Mouse (Mus musculus) CH12.LX (cell line): Measurements from ENCODE around the gene Col18a1. TPM values are rescaled to one million over a fixed set of nuclear protein-coding genes. Genes with fewer than 3 reads are reported as not detected.

Experiments
- DNase-seq: peaks from one replicate; pipeline ENCODE4 v3.0.0-alpha.2; 2013; ENCODE audit errors: extremely low read depth
- H3K27ac ChIP-seq: 2 replicates; pipeline ENCODE4 v1.5.1; 2012; ENCODE audit warnings: low read depth, mild to moderate bottlenecking, control low read depth, moderate library complexity; ENCODE audit not compliant: insufficient read depth
- H3K27me3 ChIP-seq: replicated peaks from 2 replicates; pipeline ENCODE3; 2012; ENCODE audit warnings: inconsistent platforms
- H3K36me3 ChIP-seq, 2 experiments: replicated peaks in 1 of 2; 2 replicates each; pipeline versions ENCODE3 to v1.6.1; 2012; ENCODE audit warnings: inconsistent platforms in 1 of 2, low read length in 1 of 2, mild to moderate bottlenecking in 1 of 2, mixed read lengths in 1 of 2, moderate library complexity in 1 of 2; ENCODE audit not compliant: control insufficient read depth in 1 of 2, insufficient read depth in 1 of 2
- H3K4me1 ChIP-seq, 2 experiments: 2 replicates each; pipeline ENCODE4 v1.6.1; 2012; ENCODE audit warnings: inconsistent platforms in 1 of 2, moderate library complexity in 1 of 2; ENCODE audit not compliant: insufficient read depth in 2 of 2, control insufficient read depth in 1 of 2
- H3K4me2 ChIP-seq: 2 replicates; pipeline ENCODE4 v1.6.1; 2012; ENCODE audit warnings: low read depth, mild to moderate bottlenecking, control low read depth; ENCODE audit not compliant: poor library complexity, insufficient read depth, severe bottlenecking
- H3K4me3 ChIP-seq, 3 experiments: fragments of 150-350 bp in 1 of 3; sonication (generic) in 1 of 3; replicated peaks in 1 of 3; 2 replicates each; pipeline versions ENCODE3 to v1.5.1; 2011 to 2012; ENCODE audit warnings: low read depth in 2 of 3, low read length in 2 of 3, mild to moderate bottlenecking in 2 of 3, moderate library complexity in 2 of 3, control low read depth in 1 of 3, improper control_type of control experiment in 1 of 3, inconsistent platforms in 1 of 3, mixed read lengths in 1 of 3; ENCODE audit not compliant: poor library complexity in 1 of 3
- H3K79me2 ChIP-seq: replicated peaks from 2 replicates; pipeline ENCODE4 v1.6.1; 2012; ENCODE audit warnings: mild to moderate bottlenecking, moderate library complexity; ENCODE audit not compliant: control insufficient read depth, poor library complexity, insufficient read depth, severe bottlenecking; ENCODE audit errors: extremely low read depth
- H3K9ac ChIP-seq: 2 replicates; pipeline ENCODE4 v1.6.1; 2012; ENCODE audit warnings: low read depth, mild to moderate bottlenecking, control low read depth, moderate library complexity; ENCODE audit not compliant: insufficient read depth
- H3K9me3 ChIP-seq: replicated peaks from 2 replicates; pipeline ENCODE3; 2012; ENCODE audit warnings: low read length, inconsistent platforms, mixed read lengths
- BHLHE40 ChIP-seq: IDR thresholded peaks from 2 replicates; pipeline ENCODE4 v1.6.1; 2011; ENCODE audit warnings: mild to moderate bottlenecking, low read depth, low read length, improper control_type of control experiment
- CTCF ChIP-seq, 2 experiments: IDR thresholded peaks in 1 of 2; conservative IDR thresholded peaks in 1 of 2; 2 replicates each; pipeline ENCODE4 v1.5.1; 2011 to 2012; ENCODE audit warnings: low read depth in 2 of 2, low read length in 2 of 2, improper control_type of control experiment in 1 of 2, inconsistent platforms in 1 of 2, mild to moderate bottlenecking in 1 of 2, moderate library complexity in 1 of 2
- E2F4 ChIP-seq: IDR thresholded peaks from 2 replicates; pipeline ENCODE4 v1.6.1; 2011; ENCODE audit warnings: low read depth, low read length, improper control_type of control experiment; ENCODE audit not compliant: insufficient replicate concordance
- ETS1 ChIP-seq: conservative IDR thresholded peaks from 2 replicates; pipeline ENCODE4 v1.6.1; 2012; ENCODE audit warnings: low read depth, mild to moderate bottlenecking, inconsistent platforms, low read length, improper control_type of control experiment, moderate library complexity
- GABPA ChIP-seq: IDR thresholded peaks from 2 replicates; pipeline ENCODE4 v1.6.1; 2012; ENCODE audit warnings: low read depth, low read length, improper control_type of control experiment, inconsistent platforms; ENCODE audit not compliant: insufficient replicate concordance
- HCFC1 ChIP-seq: IDR thresholded peaks from 2 replicates; pipeline ENCODE4 v1.6.1; 2012; ENCODE audit warnings: low read depth, mild to moderate bottlenecking, inconsistent platforms, low read length, improper control_type of control experiment
- JUN ChIP-seq: IDR thresholded peaks from 2 replicates; pipeline ENCODE4 v1.6.1; 2011; ENCODE audit warnings: low read depth, mild to moderate bottlenecking, low read length, improper control_type of control experiment, moderate library complexity; ENCODE audit not compliant: insufficient read depth
- KAT2A ChIP-seq: IDR thresholded peaks from 2 replicates; pipeline ENCODE4 v1.6.1; 2012; ENCODE audit warnings: low read length, improper control_type of control experiment, inconsistent platforms; ENCODE audit not compliant: insufficient replicate concordance
- MAFK ChIP-seq: IDR thresholded peaks from 2 replicates; pipeline ENCODE4 v1.6.1; 2011; ENCODE audit warnings: low read length, improper control_type of control experiment; ENCODE audit not compliant: insufficient replicate concordance
- MAZ ChIP-seq: IDR thresholded peaks from 2 replicates; pipeline ENCODE4 v1.6.1; 2012; ENCODE audit warnings: low read depth, mild to moderate bottlenecking, inconsistent platforms, low read length, improper control_type of control experiment, moderate library complexity
- MEF2A ChIP-seq: IDR thresholded peaks from 2 replicates; pipeline ENCODE4 v1.6.1; 2014; ENCODE audit warnings: low read depth, mild to moderate bottlenecking, inconsistent platforms, low read length, improper control_type of control experiment, borderline replicate concordance
- MXI1 ChIP-seq: IDR thresholded peaks from 2 replicates; pipeline ENCODE4 v1.6.1; 2011; ENCODE audit warnings: mild to moderate bottlenecking, low read depth, low read length, improper control_type of control experiment
- MYC ChIP-seq: IDR thresholded peaks from 2 replicates; pipeline ENCODE4 v1.6.1; 2011; ENCODE audit warnings: low read depth, mild to moderate bottlenecking, improper control_type of control experiment, low read length
- PAX5 ChIP-seq: IDR thresholded peaks from 2 replicates; pipeline ENCODE4 v1.6.1; 2012; ENCODE audit warnings: low read length, inconsistent platforms, mixed read lengths
- POLR2A ChIP-seq: IDR thresholded peaks from 2 replicates; pipeline ENCODE4 v1.6.1; 2011; ENCODE audit warnings: low read depth, mild to moderate bottlenecking, improper control_type of control experiment, low read length
- TBP ChIP-seq: conservative IDR thresholded peaks from 2 replicates; pipeline ENCODE4 v1.6.1; 2011; ENCODE audit warnings: low read depth, low read length, improper control_type of control experiment
- dilution Hi-C: fragments of 300-500 bp; cut with MboI; formaldehyde crosslinking; loops from 2 replicates; pipeline ENCODE4 v1.14.3; 2020; ENCODE audit warnings: low sequenced_read_pairs; ENCODE audit not compliant: extremely low pct_unique_long_range_greater_than_20kb, extremely low pct_ligation_motif_present
- in situ Hi-C: fragments of 300-500 bp; cut with MboI; formaldehyde crosslinking; loops from 3 replicates; pipeline ENCODE4 v1.14.3; 2019; ENCODE audit warnings: low sequenced_read_pairs, low pct_ligation_motif_present, low pct_unique_long_range_greater_than_20kb, mixed read lengths
- polyA plus RNA-seq: library from polyadenylated mRNA; unstranded; fragments of >175 nt; gene quantifications from 2 replicates; pipeline ENCODE4 v1.2.1, GENCODE M21; 2012; ENCODE audit warnings: low read depth; ENCODE audit not compliant: insufficient read length
- total RNA-seq, 2 experiments: library from RNA; depleted of rRNA; stranded (reverse); fragments of 300-350 nt in 1 of 2; fragments of >200 nt in 1 of 2; gene quantifications; 2 replicates each; pipeline ENCODE4 v1.2.3; 2012 to 2014

Col18a1 gene
- total and polyA plus RNA-seq, 3 experiments: 0.17 to 14.5 (median 1.7) TPM

- Histone ChIP-seq H3K4me2 (no peak overlapping the region), H3K4me1 (no peaks in the 10 kb centered on the region), H3K36me3 (no peaks in the 10 kb centered on the region), H3K9me3 (no peaks in the 10 kb centered on the region), H3K4me3 (no peak overlapping the region), H3K27ac (no peak overlapping the region), H3K79me2 (no peaks in the 10 kb centered on the region), H3K9ac (no peak overlapping the region), H3K27me3 (peaks cover 65% of the 10 kb centered on the region)
- no peak for TF ChIP-seq MAZ
- TF ChIP-seq MXI1: no peak
- no peak for TF ChIP-seq POLR2A
- TF ChIP-seq GABPA: no peak
- TF ChIP-seq JUN: no peak
- TF ChIP-seq MEF2A: no peak
- TF ChIP-seq KAT2A: no peak
- TF ChIP-seq MYC: no peak
- no peak for TF ChIP-seq E2F4
- no peak for TF ChIP-seq CTCF (conservative IDR thresholded peaks at IDR 0.05 in 1 of 2, IDR thresholded peaks at IDR 0.05 in 1 of 2; ENCODE audit: low read depth in 2 of 2, low read length in 2 of 2)
- no peak for TF ChIP-seq HCFC1
- TF ChIP-seq ETS1: no peak
- no peak for TF ChIP-seq MAFK
- TF ChIP-seq BHLHE40: no peak
- no peak for DNase-seq
- dilution Hi-C loops (no loop called here), in situ Hi-C loops (no loop called here)
These were observed 12.3 kb upstream of the Col18a1 start for GRCm38 (mm10) chr10:77178691-77179090.

- H3K9me3 ChIP-seq: no peaks in the 10 kb centered on the region
- TF ChIP-seq E2F4 (no peak), PAX5 (no peak), TBP (no peak), GABPA (no peak)
- H3K4me1 ChIP-seq: peaks cover 5 to 6% of the 10 kb centered on the region in 2 experiments; a peak in 3 of 4 replicates
- peaks cover 66% of the 10 kb centered on the region for H3K27me3 ChIP-seq
- no peak overlapping the region for H3K27ac ChIP-seq
- no peak overlapping the region for H3K9ac ChIP-seq
- no peaks in the 10 kb centered on the region for H3K79me2 ChIP-seq
- no peak for DNase-seq
- in situ Hi-C loops: no loop called here
- dilution Hi-C loops: no loop called here
- H3K4me2 ChIP-seq: no peak overlapping the region
- no peaks in the 10 kb centered on the region for H3K36me3 ChIP-seq
- H3K4me3 ChIP-seq: no peak overlapping the region
These were observed 4.1 kb upstream of the Col18a1 start for GRCm38 (mm10) chr10:77170400-77170799.
